Mouse (Mus musculus) cerebellum, postnatal 10 days (tissue): ENCODE results near the gene Vamp5.
A peak's percentile ranks its signal among the peaks of the same experiment; 100 is the strongest.

Source experiments
- DNase-seq, 2 experiments: peaks; one replicate each; pipeline ENCODE4 v3.0.0; 2021; ENCODE audit warnings: mixed read lengths in 2 of 2

Gene Vamp5

DNA sequence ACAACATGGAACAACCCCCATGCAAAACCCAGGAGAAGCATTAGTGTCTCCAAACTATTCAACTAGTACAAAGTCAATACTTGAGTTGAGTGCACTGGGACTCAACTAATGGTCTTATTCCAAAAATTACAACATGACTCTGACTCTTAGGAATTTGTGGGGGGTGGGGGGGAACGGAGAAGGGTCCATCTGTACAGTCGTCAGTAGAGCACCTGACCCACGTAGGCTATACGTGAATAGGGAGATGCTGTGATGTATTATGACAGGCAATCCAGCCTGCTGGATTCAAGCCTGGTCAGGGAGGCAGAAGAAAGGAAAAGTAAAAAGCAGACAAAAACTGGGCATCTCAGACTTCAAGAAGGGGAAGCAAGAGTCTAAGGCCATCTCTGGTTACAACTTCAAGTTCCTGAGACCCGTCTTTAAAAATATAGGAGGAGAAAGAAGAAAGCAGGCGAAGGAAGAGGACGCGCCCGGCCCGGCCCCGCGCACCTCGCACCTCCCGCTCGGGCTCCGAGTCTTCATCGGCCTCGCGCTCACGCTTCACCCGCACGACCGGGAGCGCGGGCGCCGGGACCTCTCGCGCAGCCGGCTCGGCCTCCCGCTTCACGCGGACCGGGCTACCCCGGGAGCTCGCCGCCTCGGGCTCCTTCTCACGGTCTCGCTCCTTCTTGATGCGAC is 35.7 kb downstream of the Vamp5 start:
- no peak for DNase-seq

DNA sequence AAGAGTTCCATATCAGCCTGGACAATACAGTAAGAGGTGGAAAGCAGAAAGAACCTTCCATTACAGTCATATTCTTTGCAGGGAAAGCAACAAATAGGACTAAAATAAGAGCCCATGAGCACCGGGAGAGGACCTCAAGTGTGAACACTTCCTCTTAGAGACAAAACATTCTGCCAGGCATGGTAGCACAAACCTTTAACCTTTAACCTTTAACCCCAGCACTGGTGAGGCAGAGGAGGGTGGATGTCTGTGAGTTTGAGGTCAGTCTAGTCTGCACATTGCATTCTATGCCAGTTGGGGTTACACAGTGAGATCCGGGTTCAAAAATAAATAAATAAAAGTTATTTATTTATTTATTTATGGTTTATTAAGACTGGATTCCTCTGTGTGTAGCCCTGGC is 39.8 kb downstream of the Vamp5 start:
- no peak for DNase-seq

DNA sequence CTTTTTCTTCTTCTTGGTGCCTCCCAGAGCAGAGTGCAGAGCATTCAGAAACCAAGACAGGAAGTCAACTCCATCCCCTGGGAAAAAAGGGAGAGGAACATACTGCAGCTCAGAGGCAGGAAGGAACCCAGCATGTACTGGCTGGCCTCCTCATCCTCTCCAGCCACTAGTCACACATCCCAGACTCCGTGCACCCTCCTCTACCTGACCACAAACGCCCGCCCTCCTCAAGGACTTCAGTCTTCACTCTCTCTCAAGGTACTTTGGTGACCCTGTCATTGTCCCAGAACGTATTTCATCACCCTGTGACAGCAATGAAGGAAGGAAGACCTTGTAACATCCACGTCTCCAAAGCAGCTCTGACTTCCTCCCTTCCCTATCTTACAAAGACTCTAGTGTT is 47.2 kb downstream of the Vamp5 start:
- DNase-seq, result no peak

DNA sequence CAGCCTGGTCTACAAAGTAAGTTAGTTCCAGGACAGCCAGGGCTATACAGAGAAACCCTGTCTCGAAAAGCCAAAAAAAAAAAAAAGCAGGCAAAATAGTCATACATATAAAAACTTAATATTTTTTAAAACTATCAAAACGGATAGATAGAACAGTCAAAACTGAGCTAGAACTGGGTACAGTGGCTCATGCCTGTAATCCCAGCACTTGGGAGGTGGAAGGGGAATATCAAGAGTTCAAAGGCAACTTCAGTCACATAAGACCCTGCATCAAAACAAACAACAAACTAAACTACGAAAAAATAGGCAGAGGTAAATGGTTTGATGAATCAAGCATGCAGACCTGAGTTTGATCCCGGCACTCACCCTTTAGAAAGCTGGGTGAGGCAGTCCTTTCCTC is 50.1 kb downstream of the Vamp5 start:
- DNase-seq, result no peak

DNA sequence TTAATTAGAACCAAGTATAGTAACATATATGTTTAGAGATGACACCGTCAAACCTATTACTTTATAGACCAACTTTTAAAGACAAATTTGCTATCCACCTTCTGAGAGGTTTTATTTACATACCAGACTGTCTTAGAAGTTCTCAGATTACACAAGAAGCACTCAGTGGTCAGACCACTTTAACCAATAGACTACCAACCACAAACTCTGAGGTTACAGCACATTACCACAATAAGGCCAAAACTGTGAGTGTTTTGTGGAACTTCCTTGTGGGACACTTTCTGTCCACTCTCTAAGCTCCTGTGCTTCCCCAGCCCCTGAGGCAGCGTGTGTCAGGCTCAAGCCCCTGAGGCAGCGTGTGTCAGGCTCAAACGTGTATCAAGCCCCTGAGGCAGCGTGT is 51.2 kb downstream of the Vamp5 start:
- DNase-seq, result no peak

DNA sequence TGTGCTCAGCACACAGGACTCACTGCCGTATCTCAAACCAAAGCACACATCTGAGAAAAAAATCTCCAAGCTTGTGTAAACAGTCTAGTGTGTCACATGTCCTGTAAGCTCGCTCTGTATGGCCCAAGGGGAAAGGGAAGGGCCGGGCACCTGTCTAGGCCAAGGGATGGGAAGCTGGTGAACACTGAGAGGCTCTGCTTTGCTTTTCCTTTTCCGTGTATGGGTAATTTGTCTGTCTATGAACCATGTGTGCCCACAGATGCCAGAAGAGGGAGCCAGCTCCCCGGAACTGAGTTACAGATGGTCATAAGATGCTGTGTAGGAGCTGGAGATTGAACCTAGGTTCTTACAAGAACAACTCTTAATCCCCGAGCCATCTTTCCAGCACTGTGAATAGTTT is 54.0 kb downstream of the Vamp5 start:
- DNase-seq, result peak; percentile 28 to 38

DNA sequence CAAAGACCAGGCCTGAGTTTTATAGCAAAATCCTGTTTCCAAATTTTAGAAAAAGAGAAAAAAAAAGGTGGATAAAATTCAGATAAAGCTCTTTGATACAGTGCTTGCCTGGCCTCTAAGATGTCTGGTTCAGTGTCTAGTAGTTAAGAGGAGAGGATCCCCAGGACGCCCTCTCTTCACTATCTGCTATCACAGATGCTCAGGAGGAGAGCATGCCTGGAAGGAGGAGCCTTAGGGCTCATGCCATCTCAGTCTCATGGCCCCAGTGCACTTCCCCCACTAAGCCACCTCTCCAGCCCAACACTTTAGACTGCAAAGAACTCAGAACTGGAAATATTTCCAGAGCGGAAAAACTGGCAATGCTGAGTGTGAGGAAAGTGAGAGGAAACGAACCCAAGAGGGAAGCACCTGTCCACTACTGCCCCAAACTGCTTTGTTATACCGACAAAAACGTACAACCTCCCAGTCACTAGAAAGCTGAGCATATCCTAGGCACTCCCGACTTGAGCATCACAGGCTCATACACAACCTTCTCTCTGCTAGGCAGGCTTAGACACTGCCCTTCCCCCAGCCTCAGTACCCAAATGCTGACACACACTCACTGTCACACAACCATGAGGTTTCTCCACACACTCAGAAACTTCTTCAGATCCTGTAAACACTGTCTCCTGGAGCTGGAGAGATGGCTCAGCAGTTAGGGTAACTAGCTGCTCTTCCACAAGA is 56.3 kb downstream of the Vamp5 start:
- DNase-seq, result no peak

DNA sequence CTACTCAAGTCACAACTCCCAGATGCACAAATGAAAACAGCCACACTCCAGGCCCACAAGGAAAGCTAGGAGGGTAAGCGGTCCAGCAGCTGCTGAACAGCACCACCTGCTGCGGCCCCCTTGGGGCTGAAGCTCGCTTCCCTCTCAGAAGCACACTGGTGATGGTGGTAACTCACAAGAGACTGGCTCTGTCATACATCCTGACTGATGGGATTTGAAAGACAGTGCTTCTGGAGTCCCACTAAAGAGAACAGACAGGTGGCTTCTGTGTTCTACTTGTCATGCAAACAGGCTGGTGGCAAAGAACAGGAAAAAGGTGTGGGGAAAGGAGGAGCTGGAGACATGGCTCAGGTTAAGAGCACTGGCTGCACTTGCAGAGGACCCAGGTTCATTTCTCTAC is 57.3 kb downstream of the Vamp5 start:
- no peak for DNase-seq

DNA sequence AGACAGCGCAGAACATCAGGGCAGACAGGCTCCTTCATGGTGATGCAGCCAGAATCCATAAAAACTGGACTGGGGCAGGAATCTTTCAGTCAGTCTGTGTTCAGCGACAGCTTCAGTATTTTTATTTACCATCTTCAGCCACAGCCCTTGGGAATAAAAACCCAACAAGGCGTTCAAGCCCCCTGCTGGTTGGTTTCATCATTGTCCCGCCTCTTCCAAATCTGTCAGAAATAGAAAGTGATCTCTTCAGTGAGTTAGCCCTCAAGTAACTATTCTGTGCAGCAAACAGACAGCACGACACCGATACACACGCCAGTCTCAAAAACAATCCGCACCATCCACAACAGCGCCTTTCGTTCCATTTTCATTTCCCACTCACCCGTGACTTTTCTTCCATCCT is 61.2 kb downstream of the Vamp5 start:
- DNase-seq, result peak in 1 of 2 experiments; percentile 53
